Mouse (Mus musculus) forebrain, embryonic 14.5 days (tissue): ENCODE results near the gene Spata13. TPM values are rescaled to one million over a fixed set of nuclear protein-coding genes. Genes with fewer than 3 reads are reported as not detected.

Source experiments
- ATAC-seq: fragments of 200-750 bp; cut with Nextera tagmentation; 2 replicates; pipeline ENCODE4 v1.8.0; 2017; ENCODE audit warnings: mild to moderate bottlenecking, moderate library complexity
- DNase-seq: peaks from one replicate; pipeline ENCODE4 v3.0.0-alpha.2; 2015; ENCODE audit warnings: low spot score
- H3K27ac ChIP-seq: fragments of 300-500 bp; sonication (generic); 2 replicates; pipeline ENCODE4 v1.5.1; 2014; ENCODE audit warnings: low read depth, mild to moderate bottlenecking, control low read depth, low read length, moderate library complexity
- H3K27me3 ChIP-seq: fragments of 300-500 bp; sonication (generic); replicated peaks from 2 replicates; pipeline ENCODE4 v1.6.1; 2014; ENCODE audit warnings: low read length, control low read depth, mixed read lengths; ENCODE audit not compliant: control insufficient read depth, insufficient read depth
- H3K36me3 ChIP-seq: fragments of 300-500 bp; sonication (generic); 2 replicates; pipeline ENCODE4 v1.6.1; 2014; ENCODE audit warnings: low read length, control low read depth; ENCODE audit not compliant: control insufficient read depth, insufficient read depth
- H3K4me1 ChIP-seq: fragments of 300-500 bp; sonication (generic); 2 replicates; pipeline ENCODE4 v1.6.1; 2014; ENCODE audit warnings: antibody characterized with exemption, low read length, control low read depth; ENCODE audit not compliant: control insufficient read depth, insufficient read depth
- H3K4me2 ChIP-seq: fragments of 300-500 bp; sonication (generic); 2 replicates; pipeline ENCODE4 v1.6.1; 2014; ENCODE audit warnings: mild to moderate bottlenecking, control low read depth, low read length
- H3K4me3 ChIP-seq: fragments of 300-500 bp; sonication (generic); 2 replicates; pipeline ENCODE4 v1.5.1; 2014; ENCODE audit warnings: low read depth, low read length, control low read depth
- H3K9ac ChIP-seq: fragments of 300-500 bp; sonication (generic); 2 replicates; pipeline ENCODE4 v1.6.1; 2014; ENCODE audit warnings: mild to moderate bottlenecking, low read length, control low read depth, moderate library complexity
- H3K9me3 ChIP-seq: fragments of 300-500 bp; sonication (generic); replicated peaks from 2 replicates; pipeline ENCODE4 v1.6.1; 2016; ENCODE audit warnings: low read length, control low read depth, mixed read lengths; ENCODE audit not compliant: control insufficient read depth
- WGBS: fragments of 180-500 bp; shearing (Covaris S2); extraction: QIAGEN DNeasy Blood & Tissue Kit; methylation state at CpG from one replicate; pipeline ENCODE4 v1.1.7; 2014; 5-methylcytosine and 5-hydroxymethylcytosine counted together
- polyA plus RNA-seq: library from polyadenylated mRNA; unstranded; fragments of >200 nt; fragmentation: Nextera tagmentation; extraction: Ambion mirVana; gene quantifications from 2 replicates; pipeline ENCODE4 v1.2.1, GENCODE M21; 2014

Gene Spata13
- polyA plus RNA-seq, 1 experiment from 2014 or later = 36.6 TPM

DNA sequence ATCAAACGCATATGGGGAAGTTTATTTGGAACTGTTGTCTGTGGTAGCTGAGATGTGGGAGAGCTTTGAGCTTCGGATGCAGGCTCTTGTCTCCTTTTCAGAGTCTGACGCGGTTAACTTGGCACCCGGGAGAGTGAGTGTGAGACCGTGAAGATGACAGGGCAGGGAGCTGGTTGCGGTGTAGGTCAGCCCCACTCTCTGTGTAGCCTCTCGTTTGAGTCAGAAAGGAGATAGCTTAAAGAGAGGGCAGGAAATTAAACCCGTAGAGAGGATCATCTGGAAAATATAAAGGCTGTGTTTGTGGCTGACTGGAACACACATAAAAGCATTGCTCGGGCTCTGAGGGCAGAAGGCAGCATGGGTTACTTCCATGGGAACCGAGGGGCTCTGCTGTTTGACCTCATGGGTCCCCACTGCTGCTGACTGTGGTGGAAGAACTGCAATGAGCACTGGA, 173.1 kb downstream of the Spata13 start:
- peaks cover 24% of the 10 kb centered on the region for H3K36me3 ChIP-seq
- H3K9ac ChIP-seq = no peak overlapping the region
- no peak overlapping the region for H3K27ac ChIP-seq
- no peaks in the 10 kb centered on the region for H3K9me3 ChIP-seq
- ATAC-seq (no peak), DNase-seq (no peak)
- 68% methylated on average over 11 of the region's 11 CpGs for WGBS
- H3K4me2 ChIP-seq = no peak overlapping the region
- H3K4me3 ChIP-seq = no peak overlapping the region
- H3K27me3 ChIP-seq = no peaks in the 10 kb centered on the region
- no peaks in the 10 kb centered on the region for H3K4me1 ChIP-seq

DNA sequence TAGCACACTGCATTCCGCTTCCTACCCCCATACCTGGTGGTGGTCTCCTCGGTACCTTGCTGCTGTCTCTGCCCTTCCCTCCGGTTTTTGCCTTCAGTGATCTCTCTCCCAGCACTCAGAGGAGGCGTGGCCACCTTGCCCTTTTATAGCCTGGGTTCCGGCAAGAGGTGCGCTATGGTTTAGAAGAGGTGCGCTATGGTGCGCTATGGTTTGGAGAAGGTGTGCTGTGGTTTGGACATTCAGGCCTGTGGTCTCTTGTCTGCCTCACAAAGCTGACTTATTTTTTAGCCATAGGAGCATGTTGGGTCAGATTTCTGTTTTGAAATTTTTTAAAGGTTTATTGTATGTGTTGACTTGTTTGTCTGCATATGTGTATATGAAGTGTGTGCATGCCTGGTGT, 176.1 kb downstream of the Spata13 start:
- DNase-seq = no peak
- no peak for ATAC-seq

DNA sequence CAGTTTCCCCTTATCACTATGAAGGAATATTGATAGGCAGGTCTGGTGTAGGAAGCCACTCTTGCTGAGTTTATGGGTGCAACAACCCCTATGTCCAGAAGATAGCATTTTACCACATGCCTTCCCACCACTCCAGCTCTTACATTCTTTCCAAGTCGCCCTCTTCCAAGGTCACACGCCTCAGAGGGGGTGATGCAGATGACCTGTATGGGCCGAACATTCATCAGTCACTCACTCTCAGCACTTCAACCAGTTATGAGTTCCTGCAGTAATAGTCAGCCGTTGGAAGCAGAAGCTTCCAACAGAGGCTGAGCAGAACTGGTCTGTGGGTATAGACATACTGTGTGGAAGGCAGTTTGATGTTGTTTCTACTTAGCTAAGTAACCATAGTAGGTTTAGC, 177.7 kb downstream of the Spata13 start:
- 93% methylated on average over 4 of the region's 4 CpGs for WGBS
- no peak overlapping the region for H3K9ac ChIP-seq
- no peaks in the 10 kb centered on the region for H3K27me3 ChIP-seq

More for the DNA sequence above, 176.1 kb downstream of the Spata13 start:
- Histone ChIP-seq H3K4me3 (no peak overlapping the region), H3K36me3 (peaks cover 17% of the 10 kb centered on the region; the same call in 1 of the 2 replicates), H3K4me2 (no peak overlapping the region), H3K27me3 (no peaks in the 10 kb centered on the region), H3K9me3 (no peaks in the 10 kb centered on the region), H3K27ac (no peak overlapping the region), H3K9ac (no peak overlapping the region), H3K4me1 (no peaks in the 10 kb centered on the region)
- 94% methylated on average over 8 of the region's 8 CpGs for WGBS

More for the DNA sequence above, 177.7 kb downstream of the Spata13 start:
- no peak overlapping the region for H3K4me3 ChIP-seq
- DNase-seq (no peak), ATAC-seq (no peak)
- no peak overlapping the region for H3K4me2 ChIP-seq
- no peaks in the 10 kb centered on the region for H3K4me1 ChIP-seq
- H3K9me3 ChIP-seq = no peaks in the 10 kb centered on the region
- H3K27ac ChIP-seq = no peak overlapping the region
- peaks cover 20% of the 10 kb centered on the region; the same call in 1 of the 2 replicates for H3K36me3 ChIP-seq

Other genes starting within 250 kb of the Spata13 start
- gene C1qtnf9, start 134.1 kb downstream of the Spata13 start, polyA plus RNA-seq = not detected in 2 replicates
- 22.9 and 24.4 TPM in 2 replicates for gene Mipep, start 150.6 kb downstream of the Spata13 start, polyA plus RNA-seq